Mouse (Mus musculus) neural tube, embryonic 12.5 days (tissue): ENCODE measurements around the gene AC124502.3. TPM values are rescaled to one million over a fixed set of nuclear protein-coding genes. Genes with fewer than 3 reads are reported as not detected.

Experiments
- ATAC-seq: fragments of 200-750 bp; cut with Nextera tagmentation; 2 replicates; pipeline ENCODE4 v1.8.0; 2017; ENCODE audit warnings: low read depth, mild to moderate bottlenecking, moderate TSS enrichment, moderate library complexity; ENCODE audit not compliant: low FRiP score
- H3K27ac ChIP-seq: fragments of 300-500 bp; sonication (generic); 2 replicates; pipeline ENCODE4 v1.5.1; 2016
- H3K27me3 ChIP-seq: fragments of 300-500 bp; sonication (generic); replicated peaks from 2 replicates; pipeline ENCODE4 v1.6.1; 2016; ENCODE audit warnings: mild to moderate bottlenecking
- H3K36me3 ChIP-seq: fragments of 300-500 bp; sonication (generic); 2 replicates; pipeline ENCODE4 v1.6.1; 2016; ENCODE audit warnings: mild to moderate bottlenecking
- H3K4me1 ChIP-seq: fragments of 300-500 bp; sonication (generic); 2 replicates; pipeline ENCODE4 v1.6.1; 2016
- H3K4me2 ChIP-seq: fragments of 300-500 bp; sonication (generic); replicated peaks from 2 replicates; pipeline ENCODE4 v1.6.1; 2016; ENCODE audit warnings: mild to moderate bottlenecking
- H3K4me3 ChIP-seq: fragments of 300-500 bp; sonication (generic); 2 replicates; pipeline ENCODE4 v1.5.1; 2016
- H3K9ac ChIP-seq: fragments of 300-500 bp; sonication (generic); 2 replicates; pipeline ENCODE4 v1.6.1; 2016; ENCODE audit warnings: mild to moderate bottlenecking
- H3K9me3 ChIP-seq: fragments of 300-500 bp; sonication (generic); 2 replicates; pipeline ENCODE4 v1.6.1; 2016; ENCODE audit warnings: mild to moderate bottlenecking
- WGBS: fragments of 180-500 bp; shearing (Covaris S2); methylation state at CpG from one replicate; pipeline ENCODE4 v1.1.7; 2016; 5-methylcytosine and 5-hydroxymethylcytosine counted together
- polyA plus RNA-seq: library from polyadenylated mRNA; unstranded; fragments of >200 nt; fragmentation: Nextera tagmentation; extraction: Ambion mirVana; gene quantifications from 2 replicates; pipeline ENCODE4 v1.2.1, GENCODE M21; 2016

The AC124502.3 gene
- polyA plus RNA-seq, 1 experiment from 2014 or later = 2.4 TPM

DNA sequence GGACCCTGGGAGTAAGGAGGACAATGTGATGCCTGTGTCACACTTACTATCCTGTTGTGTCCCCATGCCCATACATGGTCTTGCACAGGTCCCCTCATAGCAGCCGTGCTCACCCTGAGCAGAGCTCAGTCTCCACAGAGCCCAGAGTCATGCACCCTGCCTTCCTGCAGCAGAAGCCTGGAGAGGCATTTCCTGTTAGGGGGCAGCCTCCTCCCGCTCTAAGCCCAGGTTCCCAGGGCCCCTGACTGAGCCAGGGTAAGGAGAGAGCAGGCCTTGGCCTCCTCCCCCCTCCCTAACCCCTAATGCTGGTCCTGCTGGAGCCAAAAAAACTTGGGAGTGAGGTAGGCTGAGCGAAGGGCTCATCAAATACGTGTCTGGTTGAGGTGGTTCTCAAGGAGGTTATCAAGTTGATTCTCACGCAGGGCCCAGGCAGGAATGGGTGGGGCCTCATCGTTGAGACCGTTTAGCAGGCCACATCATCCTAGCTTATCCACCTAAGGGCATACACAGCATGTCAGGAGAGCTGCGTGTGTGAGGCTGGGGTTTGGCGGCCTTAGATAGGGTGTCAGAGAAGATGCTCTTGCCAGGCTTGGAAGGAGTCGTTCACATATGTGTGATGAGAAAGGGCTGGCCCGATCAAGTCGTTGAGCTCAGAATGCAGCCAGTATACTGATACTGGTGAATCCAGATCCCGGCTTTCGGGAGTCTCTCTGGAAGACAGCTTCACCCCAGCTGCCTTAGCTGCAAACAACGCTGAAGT is 28.5 kb downstream of the AC124502.3 start:
- Histone ChIP-seq H3K4me3 (peak overlapping the region; percentile 45), H3K27me3 (peaks cover 48% of the 10 kb centered on the region), H3K9ac (peak overlapping the region; percentile 77), H3K4me2 (peak overlapping the region; percentile 86), H3K27ac (no peak overlapping the region), H3K4me1 (peaks cover 52% of the 10 kb centered on the region), H3K36me3 (no peaks in the 10 kb centered on the region), H3K9me3 (no peaks in the 10 kb centered on the region)
- no peak for ATAC-seq
- 9% methylated on average over 15 of the region's 15 CpGs for WGBS

DNA sequence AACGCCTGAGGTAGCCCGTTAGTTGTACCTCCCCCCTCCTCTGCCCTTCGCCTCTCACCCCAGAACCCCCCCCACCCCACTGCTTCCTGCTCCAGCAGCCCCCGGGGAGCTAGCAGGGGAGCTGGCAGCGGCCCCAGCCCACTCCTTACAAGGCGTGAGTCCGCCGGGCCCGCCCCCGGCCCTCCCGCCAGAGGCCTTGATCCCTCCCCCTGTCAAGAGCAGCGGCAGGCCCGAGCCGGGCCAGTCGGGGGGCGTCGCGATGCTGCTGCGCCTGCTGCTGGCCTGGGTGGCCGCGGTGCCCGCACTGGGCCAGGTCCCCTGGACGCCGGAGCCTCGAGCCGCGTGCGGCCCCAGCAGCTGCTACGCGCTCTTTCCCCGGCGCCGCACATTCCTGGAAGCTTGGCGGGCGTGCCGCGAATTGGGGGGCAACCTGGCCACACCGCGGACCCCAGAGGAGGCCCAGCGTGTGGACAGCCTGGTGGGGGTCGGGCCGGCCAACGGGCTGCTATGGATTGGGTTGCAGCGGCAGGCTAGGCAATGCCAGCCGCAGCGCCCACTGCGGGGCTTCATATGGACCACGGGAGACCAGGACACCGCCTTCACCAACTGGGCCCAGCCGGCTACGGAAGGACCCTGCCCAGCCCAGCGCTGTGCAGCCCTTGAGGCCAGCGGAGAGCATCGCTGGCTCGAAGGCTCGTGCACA is 29.3 kb downstream of the AC124502.3 start, which contains the start of gene Cd248:
TSS of gene Cd248 (plus strand) at position 212 of the 703 bp plus-strand sequence.
- peaks cover 57% of the 10 kb centered on the region for H3K4me1 ChIP-seq
- peaks cover 48% of the 10 kb centered on the region for H3K27me3 ChIP-seq
- no peak for ATAC-seq
- H3K27ac ChIP-seq = no peak within 1 kb of the TSS
- H3K36me3 ChIP-seq = no peaks in the 10 kb centered on the region
- H3K9me3 ChIP-seq = no peaks in the 10 kb centered on the region
- peak within 1 kb of the TSS; percentile 86 for H3K4me2 ChIP-seq
- peak within 1 kb of the TSS; percentile 77 for H3K9ac ChIP-seq
- peak within 1 kb of the TSS; percentile 45 for H3K4me3 ChIP-seq
- WGBS = under 1% methylated on average over 55 of the region's 56 CpGs

DNA sequence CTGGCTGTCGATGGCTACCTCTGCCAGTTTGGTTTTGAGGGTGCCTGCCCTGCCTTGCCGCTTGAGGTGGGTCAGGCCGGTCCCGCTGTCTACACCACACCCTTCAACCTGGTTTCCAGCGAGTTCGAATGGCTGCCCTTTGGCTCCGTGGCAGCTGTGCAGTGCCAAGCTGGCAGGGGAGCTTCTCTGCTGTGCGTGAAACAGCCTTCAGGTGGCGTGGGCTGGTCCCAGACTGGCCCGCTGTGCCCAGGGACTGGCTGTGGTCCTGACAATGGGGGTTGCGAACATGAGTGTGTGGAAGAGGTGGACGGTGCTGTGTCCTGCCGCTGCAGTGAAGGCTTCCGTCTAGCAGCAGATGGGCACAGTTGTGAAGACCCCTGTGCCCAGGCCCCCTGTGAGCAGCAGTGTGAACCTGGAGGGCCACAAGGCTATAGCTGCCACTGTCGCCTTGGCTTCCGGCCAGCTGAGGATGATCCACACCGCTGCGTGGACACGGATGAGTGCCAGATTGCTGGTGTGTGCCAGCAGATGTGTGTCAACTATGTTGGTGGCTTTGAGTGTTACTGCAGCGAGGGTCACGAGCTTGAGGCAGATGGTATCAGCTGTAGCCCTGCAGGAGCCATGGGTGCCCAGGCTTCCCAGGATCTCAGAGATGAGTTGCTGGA is 30.0 kb downstream of the AC124502.3 start:
- 35% methylated on average over 21 of the region's 21 CpGs for WGBS
- no peaks in the 10 kb centered on the region for H3K9me3 ChIP-seq
- peak overlapping the region; percentile 45 for H3K4me3 ChIP-seq
- peak overlapping the region; percentile 86 for H3K4me2 ChIP-seq
- peaks cover 49% of the 10 kb centered on the region for H3K27me3 ChIP-seq
- no peaks in the 10 kb centered on the region for H3K36me3 ChIP-seq
- no peak overlapping the region for H3K27ac ChIP-seq
- no peak for ATAC-seq
- peak overlapping the region; percentile 77 for H3K9ac ChIP-seq
- H3K4me1 ChIP-seq = peaks cover 57% of the 10 kb centered on the region

DNA sequence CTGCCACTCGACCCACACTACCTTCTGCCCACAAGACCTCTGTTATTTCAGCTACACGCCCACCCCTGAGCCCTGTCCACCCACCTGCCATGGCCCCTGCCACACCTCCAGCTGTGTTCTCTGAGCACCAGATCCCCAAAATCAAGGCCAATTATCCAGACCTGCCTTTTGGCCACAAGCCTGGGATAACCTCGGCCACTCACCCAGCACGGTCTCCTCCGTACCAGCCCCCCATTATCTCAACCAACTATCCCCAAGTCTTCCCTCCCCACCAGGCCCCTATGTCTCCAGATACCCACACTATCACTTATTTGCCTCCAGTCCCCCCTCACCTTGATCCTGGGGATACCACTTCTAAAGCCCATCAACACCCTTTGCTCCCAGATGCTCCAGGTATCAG is 30.8 kb downstream of the AC124502.3 start:
- H3K27me3 ChIP-seq = peaks cover 55% of the 10 kb centered on the region
- WGBS = 87% methylated on average over 5 of the region's 5 CpGs
- no peak overlapping the region for H3K27ac ChIP-seq
- ATAC-seq = no peak
- H3K9ac ChIP-seq = no peak overlapping the region
- no peaks in the 10 kb centered on the region for H3K9me3 ChIP-seq
- H3K4me3 ChIP-seq = no peak overlapping the region
- peaks cover 57% of the 10 kb centered on the region for H3K4me1 ChIP-seq
- no peaks in the 10 kb centered on the region for H3K36me3 ChIP-seq
- peak overlapping the region; percentile 86 for H3K4me2 ChIP-seq

DNA sequence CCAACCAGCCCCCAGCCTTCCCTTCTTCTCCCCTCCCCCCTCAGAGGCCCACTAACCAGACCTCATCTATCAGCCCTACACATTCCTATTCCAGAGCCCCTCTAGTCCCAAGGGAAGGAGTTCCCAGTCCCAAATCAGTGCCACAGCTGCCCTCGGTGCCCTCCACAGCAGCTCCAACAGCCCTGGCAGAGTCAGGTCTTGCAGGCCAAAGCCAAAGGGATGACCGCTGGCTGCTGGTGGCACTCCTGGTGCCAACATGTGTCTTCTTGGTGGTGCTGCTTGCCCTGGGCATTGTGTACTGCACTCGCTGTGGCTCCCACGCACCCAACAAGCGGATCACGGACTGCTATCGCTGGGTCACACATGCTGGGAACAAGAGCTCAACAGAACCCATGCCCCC is 31.3 kb downstream of the AC124502.3 start:
- H3K27ac ChIP-seq = no peak overlapping the region
- H3K9me3 ChIP-seq = no peaks in the 10 kb centered on the region
- H3K9ac ChIP-seq = 0 out of 2 replicates have a peak overlapping the region, but pooled peaks have one; percentile 13
- H3K4me2 ChIP-seq = peak overlapping the region; percentile 86
- no peaks in the 10 kb centered on the region for H3K36me3 ChIP-seq
- peak overlapping the region; percentile 9; the same call in 1 of the 2 replicates for H3K4me3 ChIP-seq
- WGBS = 81% methylated on average over 7 of the region's 7 CpGs
- peaks cover 57% of the 10 kb centered on the region for H3K27me3 ChIP-seq
- ATAC-seq = no peak
- peaks cover 55% of the 10 kb centered on the region for H3K4me1 ChIP-seq

DNA sequence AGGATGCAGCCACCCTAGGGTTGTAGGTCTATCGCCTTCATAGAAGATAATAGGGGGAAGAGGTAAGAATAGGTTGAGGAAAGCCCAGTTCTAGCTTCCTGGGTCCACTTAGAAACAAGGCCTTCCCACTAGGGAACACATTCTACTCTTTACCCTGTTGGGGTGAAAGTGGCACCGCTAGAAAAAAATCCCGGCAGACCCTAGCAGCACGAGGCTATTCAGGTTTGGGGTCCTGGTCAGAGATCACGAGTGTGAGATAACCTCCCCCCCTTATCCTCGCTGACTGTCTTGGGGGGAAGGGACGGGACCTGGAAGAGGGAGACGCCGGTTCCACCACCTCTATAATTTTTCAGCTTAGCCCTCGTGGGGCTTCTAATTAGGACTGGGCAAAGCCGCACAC is 32.4 kb downstream of the AC124502.3 start:
- WGBS = 10% methylated on average over 11 of the region's 11 CpGs
- peak overlapping the region; percentile 39; the same call in 1 of the 2 replicates for H3K27ac ChIP-seq
- peaks cover 50% of the 10 kb centered on the region for H3K4me1 ChIP-seq
- H3K9me3 ChIP-seq = no peaks in the 10 kb centered on the region
- 0 out of 2 replicates have a peak overlapping the region, but pooled peaks have one; percentile 41 for H3K9ac ChIP-seq
- H3K36me3 ChIP-seq = no peaks in the 10 kb centered on the region
- peak overlapping the region; percentile 86 for H3K4me2 ChIP-seq
- peaks cover 52% of the 10 kb centered on the region for H3K27me3 ChIP-seq
- peak overlapping the region; percentile 35 for H3K4me3 ChIP-seq
- no peak for ATAC-seq

DNA sequence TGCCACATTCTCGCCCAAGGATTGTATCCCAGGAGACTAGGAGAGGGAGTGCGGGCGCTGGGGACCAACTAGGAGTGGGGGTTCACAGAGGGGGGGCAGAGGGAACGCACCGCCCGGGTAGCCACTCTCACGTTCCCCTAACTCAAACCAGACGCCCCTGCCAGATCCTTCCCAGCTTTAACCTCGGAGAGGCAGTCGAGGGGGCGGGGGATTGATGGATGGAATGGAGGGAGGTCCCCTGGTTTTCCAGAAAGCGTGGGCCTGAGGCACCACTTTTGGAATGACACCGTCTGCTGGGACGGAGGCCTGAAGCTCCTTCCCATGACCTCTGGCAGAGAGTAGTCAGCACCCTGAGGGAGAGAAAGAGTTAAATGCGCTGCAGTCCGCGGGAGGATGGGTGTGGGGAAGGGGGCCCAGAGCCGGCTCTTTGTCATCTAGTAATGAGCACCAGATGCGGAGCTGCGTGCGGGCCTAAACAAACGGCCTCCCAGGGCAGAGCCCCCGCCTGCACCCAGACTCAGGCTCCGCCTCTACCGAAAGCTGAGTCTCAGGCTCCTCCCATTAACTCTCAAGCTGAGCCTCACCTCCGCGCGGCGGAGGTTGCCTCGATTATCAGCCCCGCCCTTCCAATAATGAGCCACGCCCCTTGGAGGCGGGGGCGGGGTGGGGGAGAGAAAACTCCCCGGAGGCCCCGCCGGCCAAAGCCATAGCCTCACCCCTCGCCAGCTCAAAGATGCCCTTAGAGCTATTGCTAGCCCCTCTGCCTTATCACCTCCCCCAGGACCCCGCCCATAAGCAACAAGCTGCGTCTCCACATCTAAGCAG is 33.1 kb downstream of the AC124502.3 start:
- ATAC-seq = peak; percentile 75
- Histone ChIP-seq H3K4me2 (peak overlapping the region; percentile 86), H3K4me1 (peaks cover 50% of the 10 kb centered on the region), H3K27me3 (peaks cover 48% of the 10 kb centered on the region), H3K9me3 (no peaks in the 10 kb centered on the region), H3K36me3 (no peaks in the 10 kb centered on the region), H3K4me3 (peak overlapping the region; percentile 35), H3K9ac (peak overlapping the region; percentile 41; the same call in 1 of the 2 replicates), H3K27ac (peak overlapping the region; percentile 39; the same call in 1 of the 2 replicates)
- under 1% methylated on average over 40 of the region's 40 CpGs for WGBS

DNA sequence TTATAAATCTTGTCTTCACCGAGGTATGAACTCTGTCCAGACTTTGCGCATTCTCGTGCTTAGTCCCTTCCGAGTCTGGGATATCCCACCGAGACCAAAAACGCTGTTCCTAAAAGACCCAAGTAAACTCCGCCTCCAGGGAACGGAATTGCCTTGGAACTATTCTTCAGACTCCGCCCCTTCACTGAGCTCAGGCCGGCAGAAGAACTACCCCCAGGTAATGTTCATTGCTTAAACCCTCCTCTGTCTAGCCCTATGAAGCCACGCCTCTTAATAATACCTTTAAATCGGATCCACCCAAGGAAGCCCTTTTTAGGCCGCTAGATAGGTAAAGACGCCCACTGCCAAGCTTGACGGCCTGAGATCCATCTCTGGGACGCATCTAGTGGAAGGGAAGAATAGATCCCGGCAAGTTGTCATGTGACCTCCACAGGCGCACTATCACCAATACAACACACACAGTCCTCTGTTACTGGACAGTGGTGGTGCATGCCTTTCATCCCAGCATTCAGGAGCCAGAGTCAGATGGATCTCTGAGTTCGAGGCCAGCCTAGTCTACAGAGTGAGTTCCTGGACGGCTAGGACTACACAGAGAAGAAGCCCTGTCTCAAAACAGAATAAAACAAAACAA is 33.8 kb downstream of the AC124502.3 start:
- Histone ChIP-seq H3K9ac (0 out of 2 replicates have a peak overlapping the region, but pooled peaks have one; percentile 41), H3K9me3 (no peaks in the 10 kb centered on the region), H3K27me3 (peaks cover 41% of the 10 kb centered on the region), H3K4me3 (peak overlapping the region; percentile 35), H3K4me2 (peak overlapping the region; percentile 86), H3K27ac (no peak overlapping the region), H3K36me3 (no peaks in the 10 kb centered on the region), H3K4me1 (peaks cover 43% of the 10 kb centered on the region)
- WGBS = 2% methylated on average over 20 of the region's 20 CpGs
- ATAC-seq = peak; percentile 22; the same call in 1 of the 2 replicates

DNA sequence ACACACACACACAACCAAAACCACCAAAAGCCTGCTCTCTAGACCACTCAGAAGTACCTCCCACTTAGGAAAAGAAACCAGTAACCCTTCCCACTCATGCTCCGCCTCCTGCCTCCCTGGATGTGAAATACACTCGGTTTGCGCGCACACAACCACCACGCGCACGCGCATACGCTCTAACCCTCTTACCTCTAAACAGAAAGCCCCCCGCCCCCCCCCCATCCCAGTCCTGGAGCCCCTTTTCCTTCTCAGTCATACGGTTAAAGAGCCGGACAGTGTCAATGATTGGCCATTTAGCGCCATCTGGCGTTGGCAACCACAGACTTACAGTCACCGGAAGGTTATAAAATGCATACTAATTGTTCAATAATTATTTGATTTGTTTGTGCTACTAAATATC is 34.3 kb downstream of the AC124502.3 start:
- H3K27me3 ChIP-seq = peaks cover 36% of the 10 kb centered on the region
- H3K9ac ChIP-seq = no peak overlapping the region
- ATAC-seq = no peak
- no peak overlapping the region for H3K27ac ChIP-seq
- WGBS = 2% methylated on average over 15 of the region's 15 CpGs
- H3K4me1 ChIP-seq = peaks cover 37% of the 10 kb centered on the region
- no peaks in the 10 kb centered on the region for H3K9me3 ChIP-seq
- H3K36me3 ChIP-seq = no peaks in the 10 kb centered on the region
- H3K4me3 ChIP-seq = peak overlapping the region; percentile 35; the same call in 1 of the 2 replicates
- H3K4me2 ChIP-seq = peak overlapping the region; percentile 86

DNA sequence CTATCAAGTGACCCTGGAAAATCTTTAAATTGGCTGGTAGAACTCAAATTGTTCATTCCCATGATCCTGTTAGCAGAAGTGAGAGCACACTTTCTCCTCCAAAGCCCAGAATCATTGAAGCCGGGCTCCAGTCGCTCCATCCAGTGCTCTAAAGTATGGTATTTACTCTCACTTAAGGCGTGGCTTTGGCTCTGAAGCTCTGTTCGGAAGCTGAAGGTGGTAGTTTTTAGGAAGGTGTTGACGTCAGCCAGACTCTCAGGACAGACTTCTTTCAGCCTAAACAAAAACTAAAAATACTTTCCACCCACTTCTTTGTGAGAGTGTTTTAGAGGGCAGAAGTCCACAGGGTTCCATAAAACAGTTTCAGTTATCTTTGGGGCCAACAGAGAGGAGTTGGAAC is 34.8 kb downstream of the AC124502.3 start:
- 43% methylated on average over 5 of the region's 5 CpGs for WGBS
- peaks cover 33% of the 10 kb centered on the region for H3K27me3 ChIP-seq
- H3K36me3 ChIP-seq = no peaks in the 10 kb centered on the region

DNA sequence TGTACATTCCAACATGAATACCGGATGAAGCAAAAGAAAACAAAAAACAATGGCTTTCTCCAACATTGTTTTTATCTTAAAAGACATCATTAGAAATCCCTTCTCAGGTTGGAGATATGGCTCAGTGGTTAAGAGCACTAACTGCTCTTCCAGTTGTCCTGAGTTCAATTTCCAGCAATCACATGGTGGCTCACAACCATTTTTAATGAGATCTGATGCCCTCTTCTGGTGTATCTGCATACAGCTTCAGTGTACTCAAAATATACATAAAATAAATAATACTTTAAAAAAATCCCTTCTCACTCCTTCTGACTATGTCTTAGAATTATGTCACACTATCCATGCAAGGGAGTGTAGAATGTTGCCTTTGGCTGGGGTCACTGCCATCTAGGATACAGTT is 40.6 kb downstream of the AC124502.3 start:
- no peak overlapping the region for H3K4me2 ChIP-seq
- peaks cover 52% of the 10 kb centered on the region for H3K27me3 ChIP-seq

More for the DNA sequence above, 34.8 kb downstream of the AC124502.3 start:
- Histone ChIP-seq H3K27ac (no peak overlapping the region), H3K9ac (no peak overlapping the region), H3K4me1 (peaks cover 32% of the 10 kb centered on the region), H3K4me2 (no peak overlapping the region), H3K9me3 (no peaks in the 10 kb centered on the region), H3K4me3 (no peak overlapping the region)
- no peak for ATAC-seq

More for the DNA sequence above, 40.6 kb downstream of the AC124502.3 start:
- no peak overlapping the region for H3K4me3 ChIP-seq
- no peak overlapping the region for H3K27ac ChIP-seq
- H3K4me1 ChIP-seq = no peaks in the 10 kb centered on the region
- 95% methylated on average over 1 of the region's 1 CpGs for WGBS
- no peak for ATAC-seq
- H3K36me3 ChIP-seq = no peaks in the 10 kb centered on the region
- no peak overlapping the region for H3K9ac ChIP-seq
- H3K9me3 ChIP-seq = no peaks in the 10 kb centered on the region
